Mouse (Mus musculus) heart, postnatal 0 days (tissue): ENCODE measurements around the gene Olfr15. TPM values are rescaled to one million over a fixed set of nuclear protein-coding genes. Genes with fewer than 3 reads are reported as not detected.

ENCODE experiments used
- ATAC-seq: fragments of 200-750 bp; cut with Nextera tagmentation; 2 replicates; pipeline ENCODE4 v1.8.0; 2017; ENCODE audit warnings: low read depth, moderate number of reproducible peaks, moderate library complexity; ENCODE audit not compliant: insufficient read depth
- DNase-seq: peaks from one replicate; pipeline ENCODE4 v3.0.0-alpha.2; 2016; ENCODE audit warnings: low spot score
- H3K27ac ChIP-seq: fragments of 300-500 bp; sonication (generic); 2 replicates; pipeline ENCODE4 v1.5.1; 2014; ENCODE audit warnings: low read depth, mild to moderate bottlenecking
- H3K27me3 ChIP-seq: fragments of 300-500 bp; sonication (generic); 2 replicates; pipeline ENCODE4 v1.6.1; 2014; ENCODE audit warnings: low read length, mixed read lengths; ENCODE audit not compliant: control insufficient read depth, insufficient read depth
- H3K36me3 ChIP-seq: fragments of 300-500 bp; sonication (generic); replicated peaks from 2 replicates; pipeline ENCODE4 v1.6.1; 2014; ENCODE audit warnings: low read length, mixed read lengths; ENCODE audit not compliant: control insufficient read depth, insufficient read depth
- H3K4me1 ChIP-seq: fragments of 300-500 bp; sonication (generic); 2 replicates; pipeline ENCODE4 v1.6.1; 2014; ENCODE audit warnings: antibody characterized with exemption; ENCODE audit not compliant: control insufficient read depth, insufficient read depth
- H3K4me2 ChIP-seq: fragments of 300-500 bp; sonication (generic); 2 replicates; pipeline ENCODE4 v1.6.1; 2014; ENCODE audit warnings: low read depth, mild to moderate bottlenecking, low read length, moderate library complexity
- H3K4me3 ChIP-seq: fragments of 300-500 bp; sonication (generic); 2 replicates; pipeline ENCODE4 v1.5.1; 2014; ENCODE audit warnings: low read depth, low read length
- H3K9ac ChIP-seq: fragments of 300-500 bp; sonication (generic); replicated peaks from 2 replicates; pipeline ENCODE4 v1.6.1; 2014; ENCODE audit warnings: low read depth, low read length, mixed read lengths
- H3K9me3 ChIP-seq: fragments of 300-500 bp; sonication (generic); replicated peaks from 2 replicates; pipeline ENCODE4 v1.6.1; 2016; ENCODE audit warnings: low read length; ENCODE audit not compliant: control insufficient read depth
- CTCF ChIP-seq: IDR thresholded peaks from 2 replicates; pipeline ENCODE4 v1.5.1; 2016; ENCODE audit warnings: antibody characterized with exemption, control low read depth, low read depth
- EP300 ChIP-seq: IDR thresholded peaks from 2 replicates; pipeline ENCODE4 v1.6.1; 2016; ENCODE audit warnings: antibody characterized with exemption, low read depth
- WGBS: fragments of 180-500 bp; shearing (Covaris S2); extraction: QIAGEN DNeasy Blood & Tissue Kit; methylation state at CpG from one replicate; pipeline ENCODE4 v1.1.7; 2014; 5-methylcytosine and 5-hydroxymethylcytosine counted together
- polyA plus RNA-seq: library from polyadenylated mRNA; unstranded; fragments of >200 nt; fragmentation: Nextera tagmentation; extraction: Ambion mirVana; gene quantifications from 2 replicates; pipeline ENCODE4 v1.2.1, GENCODE M21; 2015
- total RNA-seq: library from RNA; depleted of rRNA; stranded (reverse); fragments of >200 nt; gene quantifications from 2 replicates; pipeline ENCODE4 v1.2.3, GENCODE M21; 2014; ENCODE audit warnings: low replicate concordance

The Olfr15 gene
- total and polyA plus RNA-seq, 2 experiments from 2014 or later = not detected

GRCm38 (mm10) chr16:3872216-3873047 lies 41.8 kb downstream of the Olfr15 start, which contains the start of gene Naa60:
Gene Naa60, plus strand, starts transcription at chr16:3872375.
- 3% methylated on average over 47 of the region's 47 CpGs for WGBS

GRCm38 (mm10) chr16:3876346-3876745 lies 45.7 kb downstream of the Olfr15 start:
- no peak overlapping the region for H3K4me3 ChIP-seq
- no peak for TF ChIP-seq CTCF
- no peak for TF ChIP-seq EP300
- no peak overlapping the region for H3K9ac ChIP-seq
- ATAC-seq (no peak), DNase-seq (no peak)
- no peak overlapping the region for H3K4me2 ChIP-seq
- H3K27ac ChIP-seq = no peak overlapping the region
- 88% methylated on average over 4 of the region's 4 CpGs for WGBS
- H3K4me1 ChIP-seq = peaks cover 11% of the 10 kb centered on the region
- no peaks in the 10 kb centered on the region for H3K9me3 ChIP-seq
- H3K27me3 ChIP-seq = no peaks in the 10 kb centered on the region
- H3K36me3 ChIP-seq = 0 out of 2 replicates have a peak, but pooled peaks cover 6% of the 10 kb centered on the region

More at GRCm38 (mm10) chr16:3872216-3873047, 41.8 kb downstream of the Olfr15 start, which contains the start of gene Naa60:
- Histone ChIP-seq H3K4me2 (peak within 1 kb of the TSS; percentile 97), H3K36me3 (peaks cover 15% of the 10 kb centered on the region; the same call in 1 of the 2 replicates), H3K9me3 (no peaks in the 10 kb centered on the region), H3K27ac (peak within 1 kb of the TSS; percentile 66), H3K4me1 (peaks cover 11% of the 10 kb centered on the region), H3K27me3 (no peaks in the 10 kb centered on the region), H3K9ac (peak within 1 kb of the TSS; percentile 46), H3K4me3 (peak within 1 kb of the TSS; percentile 52)
- DNase-seq = peak; percentile 92
- ATAC-seq = peak; percentile 99
- no peak for TF ChIP-seq CTCF
- TF ChIP-seq EP300 = no peak

GRCm38 (mm10) chr16:3884201-3885064 lies 53.8 kb downstream of the Olfr15 start, which contains the start of the genes Zfp597 and Gm20695:
Gene Zfp597, minus strand, starts transcription at chr16:3884561.
Gene Gm20695, plus strand, starts transcription at chr16:3884648.
- Histone ChIP-seq H3K4me3 (peak within 1 kb of the TSS; percentile 95), H3K4me2 (peak within 1 kb of the TSS; percentile 77), H3K9ac (peak within 1 kb of the TSS; percentile 87), H3K27me3 (no peaks in the 10 kb centered on the region), H3K9me3 (no peaks in the 10 kb centered on the region), H3K36me3 (0 out of 2 replicates have a peak, but pooled peaks cover 4% of the 10 kb centered on the region), H3K27ac (peak within 1 kb of the TSS; percentile 96), H3K4me1 (peaks cover 12% of the 10 kb centered on the region)
- peak; percentile 98 for ATAC-seq
- WGBS = under 1% methylated on average over 80 of the region's 88 CpGs
- peak; percentile 95 for DNase-seq
- TF ChIP-seq EP300 (peak; percentile 62), CTCF (peak; percentile 38)

GRCm38 (mm10) chr16:3885065-3885670 lies 54.5 kb downstream of the Olfr15 start:
- no peak for ATAC-seq
- peak; percentile 25 for DNase-seq
- Histone ChIP-seq H3K4me3 (peak overlapping the region; percentile 95), H3K27me3 (no peaks in the 10 kb centered on the region), H3K4me2 (peak overlapping the region; percentile 77), H3K9ac (peak overlapping the region; percentile 87), H3K9me3 (no peaks in the 10 kb centered on the region), H3K36me3 (0 out of 2 replicates have a peak, but pooled peaks cover 4% of the 10 kb centered on the region), H3K4me1 (peaks cover 12% of the 10 kb centered on the region), H3K27ac (peak overlapping the region; percentile 96)
- 2% methylated on average over 10 of the region's 10 CpGs for WGBS
- TF ChIP-seq EP300 (no peak), CTCF (no peak)
